Mouse (Mus musculus) testis, adult 2 months (tissue): ENCODE measurements around the gene Ippk.

Experiments used
- CTCF ChIP-seq: fragments of 200-500 bp; IDR thresholded peaks from 2 replicates; pipeline ENCODE4 v1.5.1; 2012; ENCODE audit warnings: low read depth, mild to moderate bottlenecking, inconsistent platforms, low read length, moderate library complexity; ENCODE audit not compliant: control insufficient read depth, insufficient read depth, insufficient replicate concordance
- POLR2A ChIP-seq: fragments of 200-500 bp; IDR thresholded peaks from 2 replicates; pipeline ENCODE4 v1.6.1; 2012; ENCODE audit warnings: low read depth, mild to moderate bottlenecking, inconsistent platforms, low read length, moderate library complexity; ENCODE audit not compliant: control insufficient read depth

- TF ChIP-seq CTCF (no peak), POLR2A (no peak)
Measured at GRCm38 (mm10) chr13:49421959-49422358, 910 bp downstream of the Ippk start.
